Mouse (Mus musculus) megakaryocyte, embryonic 14.5 days (primary cell): ENCODE results near the gene Pdia5.

Experiments
- FLI1 ChIP-seq: IDR thresholded peaks from 2 replicates; pipeline ENCODE4 v1.6.1; 2012; ENCODE audit warnings: low read length, inconsistent platforms, mixed read lengths
- GATA1 ChIP-seq: IDR thresholded peaks from 3 replicates; pipeline ENCODE4 v1.6.1; 2012; ENCODE audit warnings: mixed read lengths, low read length, inconsistent platforms, borderline replicate concordance

DNA sequence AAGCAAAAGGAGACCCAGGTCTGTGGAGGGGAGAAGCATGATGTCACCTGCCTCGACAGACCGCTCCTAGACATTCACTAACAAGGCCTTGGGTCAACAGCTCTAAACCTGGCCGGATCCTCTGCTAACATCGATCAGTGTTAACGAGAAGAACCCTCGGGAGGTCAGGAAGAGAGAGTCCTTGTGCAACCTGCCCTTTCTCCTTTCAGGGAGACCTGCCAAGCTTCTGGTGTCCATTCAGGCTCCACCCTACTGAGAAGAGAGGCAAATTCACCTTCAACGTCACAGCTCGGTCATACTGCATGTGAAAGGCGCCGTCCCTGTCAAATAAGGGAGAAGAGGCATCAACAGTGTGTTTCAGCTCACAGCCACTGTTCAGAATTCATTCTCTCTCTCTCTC lies 34.9 kb downstream of the Pdia5 start:
- TF ChIP-seq GATA1 (no peak), FLI1 (no peak)
